Mouse (Mus musculus) MEL (cell line): ENCODE results near the gene Ehmt2. TPM values are rescaled to one million over a fixed set of nuclear protein-coding genes. Genes with fewer than 3 reads are reported as not detected.
A peak's percentile ranks its signal among the peaks of the same experiment; 100 is the strongest.

Experiments
- DNase-seq: peaks from one replicate; pipeline ENCODE4 v3.0.0; 2011; ENCODE audit warnings: low read depth, low spot score
- H3K27ac ChIP-seq: 2 replicates; pipeline ENCODE4 v1.5.1; 2012; ENCODE audit warnings: low read depth, mild to moderate bottlenecking, control low read depth, low read length, moderate library complexity; ENCODE audit not compliant: control insufficient read depth
- H3K27me3 ChIP-seq, 2 experiments: fragments of 150-350 bp in 1 of 2; sonication (generic) in 1 of 2; 2 replicates each; pipeline ENCODE4 v1.6.1; 2012; ENCODE audit warnings: low read length in 2 of 2, mild to moderate bottlenecking in 2 of 2, improper control_type of control experiment in 1 of 2, moderate library complexity in 1 of 2; ENCODE audit not compliant: insufficient read depth in 2 of 2, control insufficient read depth in 1 of 2
- H3K36me3 ChIP-seq, 2 experiments: 2 replicates each; pipeline ENCODE4 v1.6.1; 2012 to 2014; ENCODE audit warnings: low read length in 2 of 2, improper control_type of control experiment in 1 of 2, inconsistent platforms in 1 of 2, mild to moderate bottlenecking in 1 of 2; ENCODE audit not compliant: insufficient read depth in 2 of 2, control insufficient read depth in 1 of 2
- H3K4me1 ChIP-seq, 2 experiments: fragments of 150-350 bp in 1 of 2; sonication (generic) in 1 of 2; 2 replicates each; pipeline ENCODE4 v1.6.1; 2012; ENCODE audit warnings: low read length in 2 of 2, improper control_type of control experiment in 1 of 2, mild to moderate bottlenecking in 1 of 2; ENCODE audit not compliant: insufficient read depth in 2 of 2, control insufficient read depth in 1 of 2
- H3K4me3 ChIP-seq, 2 experiments: fragments of 150-350 bp in 1 of 2; sonication (generic) in 1 of 2; 2 replicates each; pipeline ENCODE4 v1.5.1; 2012; ENCODE audit warnings: low read depth in 2 of 2, low read length in 2 of 2, mild to moderate bottlenecking in 2 of 2, moderate library complexity in 2 of 2, control low read depth in 1 of 2, improper control_type of control experiment in 1 of 2; ENCODE audit not compliant: control insufficient read depth in 1 of 2, insufficient read depth in 1 of 2
- H3K79me2 ChIP-seq: 2 replicates; pipeline ENCODE4 v1.6.1; 2012; ENCODE audit warnings: mild to moderate bottlenecking, low read length, moderate library complexity; ENCODE audit not compliant: control insufficient read depth, poor library complexity, insufficient read depth
- H3K9ac ChIP-seq: 2 replicates; pipeline ENCODE4 v1.6.1; 2012; ENCODE audit warnings: low read depth, mild to moderate bottlenecking, control low read depth, low read length, moderate library complexity; ENCODE audit not compliant: control insufficient read depth, poor library complexity, severe bottlenecking
- H3K9me3 ChIP-seq: fragments of 150-350 bp; sonication (generic); replicated peaks from 2 replicates; pipeline ENCODE4 v1.6.1; 2012; ENCODE audit warnings: mild to moderate bottlenecking, low read length, improper control_type of control experiment, moderate library complexity; ENCODE audit not compliant: insufficient read depth
- CTCF ChIP-seq, 3 experiments: IDR thresholded peaks in 2 of 3; conservative IDR thresholded peaks in 1 of 3; 2 replicates each; pipeline ENCODE4 v1.5.1; 2011 to 2012; ENCODE audit warnings: low read length in 3 of 3, low read depth in 2 of 3, mild to moderate bottlenecking in 2 of 3, improper control_type of control experiment in 1 of 3, inconsistent platforms in 1 of 3, mixed read lengths in 1 of 3, moderate library complexity in 1 of 3; ENCODE audit not compliant: control insufficient read depth in 1 of 3, insufficient read depth in 1 of 3, poor library complexity in 1 of 3, severe bottlenecking in 1 of 3
- GABPA ChIP-seq: IDR thresholded peaks from 2 replicates; pipeline ENCODE4 v1.6.1; 2012; ENCODE audit warnings: low read depth, mild to moderate bottlenecking, inconsistent platforms, low read length, improper control_type of control experiment, moderate library complexity
- GATA1 ChIP-seq: IDR thresholded peaks from 2 replicates; pipeline ENCODE4 v1.6.1; 2011; ENCODE audit warnings: low read depth, low read length, improper control_type of control experiment
- KAT2A ChIP-seq: conservative IDR thresholded peaks from 2 replicates; pipeline ENCODE4 v1.6.1; 2012; ENCODE audit warnings: low read depth, low read length, improper control_type of control experiment, inconsistent platforms
- MAFK ChIP-seq: IDR thresholded peaks from 2 replicates; pipeline ENCODE4 v1.6.1; 2011; ENCODE audit warnings: low read depth, mild to moderate bottlenecking, low read length, improper control_type of control experiment, borderline replicate concordance
- MAZ ChIP-seq: IDR thresholded peaks from 2 replicates; pipeline ENCODE4 v1.6.1; 2012; ENCODE audit warnings: low read depth, mild to moderate bottlenecking, inconsistent platforms, low read length, improper control_type of control experiment
- MYB ChIP-seq: IDR thresholded peaks from 2 replicates; pipeline ENCODE4 v1.6.1; 2011; ENCODE audit warnings: mild to moderate bottlenecking, low read depth, low read length, improper control_type of control experiment
- NELFE ChIP-seq: IDR thresholded peaks from 2 replicates; pipeline ENCODE4 v1.6.1; 2011; ENCODE audit warnings: low read depth, low read length, improper control_type of control experiment
- NRF1 ChIP-seq: IDR thresholded peaks from 2 replicates; pipeline ENCODE4 v1.6.1; 2014; ENCODE audit warnings: low read depth, mild to moderate bottlenecking, inconsistent platforms, low read length, improper control_type of control experiment, moderate library complexity; ENCODE audit not compliant: poor library complexity, insufficient read depth, severe bottlenecking
- POLR2A ChIP-seq, 2 experiments: IDR thresholded peaks; 2 replicates each; pipeline ENCODE4 v1.6.1; 2011 to 2012; ENCODE audit warnings: low read length in 2 of 2, mild to moderate bottlenecking in 2 of 2, control low read depth in 1 of 2, improper control_type of control experiment in 1 of 2, low read depth in 1 of 2, moderate library complexity in 1 of 2; ENCODE audit not compliant: control insufficient read depth in 1 of 2, insufficient read depth in 1 of 2, poor library complexity in 1 of 2
- POLR2AphosphoS2 ChIP-seq: IDR thresholded peaks from 2 replicates; pipeline ENCODE4 v1.6.1; 2011; ENCODE audit warnings: low read length, improper control_type of control experiment
- POLR2AphosphoS5 ChIP-seq: IDR thresholded peaks from 2 replicates; pipeline ENCODE4 v1.6.1; 2012; ENCODE audit warnings: low read depth, borderline replicate concordance, mild to moderate bottlenecking, inconsistent platforms, low read length, moderate library complexity, mixed read lengths
- RAD21 ChIP-seq: IDR thresholded peaks from 2 replicates; pipeline ENCODE4 v1.6.1; 2011; ENCODE audit warnings: mild to moderate bottlenecking, low read depth, low read length, improper control_type of control experiment
- RCOR1 ChIP-seq: IDR thresholded peaks from 2 replicates; pipeline ENCODE4 v1.6.1; 2012; ENCODE audit warnings: low read depth, mild to moderate bottlenecking, inconsistent platforms, low read length, improper control_type of control experiment
- SMC3 ChIP-seq: IDR thresholded peaks from 2 replicates; pipeline ENCODE4 v1.6.1; 2011; ENCODE audit warnings: low read depth, low read length, improper control_type of control experiment
- TAL1 ChIP-seq: IDR thresholded peaks from 2 replicates; pipeline ENCODE4 v1.6.1; 2012; ENCODE audit warnings: mild to moderate bottlenecking, inconsistent platforms, low read length, moderate library complexity, mixed read lengths
- TBP ChIP-seq: IDR thresholded peaks from 2 replicates; pipeline ENCODE4 v1.8.0; 2011; ENCODE audit warnings: low read depth, low read length, improper control_type of control experiment
- TCF12 ChIP-seq: IDR thresholded peaks from 2 replicates; pipeline ENCODE4 v1.6.1; 2014; ENCODE audit warnings: low read depth, mild to moderate bottlenecking, inconsistent platforms, low read length, improper control_type of control experiment, moderate library complexity
- USF1 ChIP-seq: IDR thresholded peaks from 2 replicates; pipeline ENCODE4 v1.6.1; 2014; ENCODE audit warnings: low read depth, mild to moderate bottlenecking, inconsistent platforms, low read length, improper control_type of control experiment, moderate library complexity
- USF2 ChIP-seq, 2 experiments: IDR thresholded peaks; 2 replicates each; pipeline ENCODE4 v1.6.1; 2011 to 2012; ENCODE audit warnings: improper control_type of control experiment in 2 of 2, low read length in 2 of 2, borderline replicate concordance in 1 of 2, inconsistent platforms in 1 of 2, low read depth in 1 of 2, mild to moderate bottlenecking in 1 of 2; ENCODE audit not compliant: insufficient read depth in 1 of 2
- polyA plus RNA-seq, 2 experiments: library from polyadenylated mRNA; stranded (reverse) in 1 of 2; unstranded in 1 of 2; fragments of >175 nt in 1 of 2; fragments of >200 nt in 1 of 2; gene quantifications; 2 replicates each; pipeline versions ENCODE4 v1.2.1 to v1.2.4; 2012; ENCODE audit warnings: low replicate concordance in 2 of 2, low read depth in 1 of 2; ENCODE audit not compliant: insufficient read length in 2 of 2, insufficient read depth in 1 of 2, missing spikeins in 1 of 2
- total RNA-seq: library from RNA; depleted of rRNA; stranded (reverse); fragments of 300-350 nt; gene quantifications from 2 replicates; pipeline ENCODE4 v1.2.3, GENCODE M21; 2012

The Ehmt2 gene
- total and polyA plus RNA-seq, 3 experiments, result 66.6 to 113 TPM; not detected in 1

DNA sequence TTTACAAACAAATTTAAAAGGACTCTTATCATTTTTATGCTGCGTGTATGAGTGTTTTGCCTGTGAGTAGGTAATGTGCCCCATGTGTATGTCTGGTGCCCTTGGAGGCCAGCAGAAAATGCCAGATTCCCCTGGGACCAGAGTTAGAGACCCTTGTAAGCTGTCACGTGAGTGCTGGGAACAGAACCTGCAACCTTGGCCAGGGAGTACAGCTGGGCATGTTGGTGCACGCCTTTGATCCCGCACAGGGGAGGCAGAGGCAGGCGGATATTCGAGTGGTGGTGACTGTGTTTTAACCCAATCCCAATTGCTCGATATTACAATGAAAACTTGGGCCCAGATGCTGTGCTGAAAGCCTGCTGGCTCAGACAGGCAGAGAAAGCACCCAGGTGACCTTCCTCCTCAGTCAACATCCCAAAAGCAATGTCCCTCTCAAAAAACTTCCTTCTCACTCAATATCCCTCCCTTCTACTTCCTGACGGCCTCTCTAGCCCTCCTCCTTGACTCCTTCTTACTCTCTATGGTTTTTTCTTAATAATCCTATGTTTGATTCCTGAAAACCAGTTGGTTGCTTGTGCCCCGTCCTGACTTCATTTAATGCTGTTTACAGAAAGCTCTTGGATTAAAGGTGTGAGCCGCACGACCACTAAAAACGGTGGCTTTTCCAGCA, 8.1 kb upstream of the Ehmt2 start:
- Histone ChIP-seq H3K27me3 (no peaks in the 10 kb centered on the region), H3K9ac (no peak overlapping the region), H3K79me2 (peaks cover 8% of the 10 kb centered on the region), H3K4me1 (peaks cover 0 to 6% of the 10 kb centered on the region in 2 experiments; a peak in 2 of 4 replicates), H3K9me3 (no peaks in the 10 kb centered on the region), H3K36me3 (peaks cover 0 to 2% of the 10 kb centered on the region in 2 experiments; a peak in 1 of 4 replicates), H3K4me3 (no peak overlapping the region), H3K27ac (no peak overlapping the region)
- no peak for DNase-seq
- no peak for TF ChIP-seq NRF1
- no peak for TF ChIP-seq MYB
- no peak for TF ChIP-seq GATA1
- no peak for TF ChIP-seq RCOR1
- no peak for TF ChIP-seq SMC3
- no peak for TF ChIP-seq MAZ
- TF ChIP-seq TAL1, result no peak
- TF ChIP-seq CTCF (IDR thresholded peaks at IDR 0.05 in 2 of 3, conservative IDR thresholded peaks at IDR 0.05 in 1 of 3; ENCODE audit: control insufficient read depth in 1 of 3, insufficient read depth in 1 of 3, low read depth in 2 of 3, low read length in 3 of 3, poor library complexity in 1 of 3, severe bottlenecking in 1 of 3), result no peak
- no peak for TF ChIP-seq TCF12
- TF ChIP-seq TBP, result no peak
- TF ChIP-seq MAFK, result no peak
- TF ChIP-seq USF1, result no peak
- TF ChIP-seq NELFE, result no peak
- TF ChIP-seq POLR2AphosphoS2, result no peak
- no peak for TF ChIP-seq POLR2AphosphoS5
- TF ChIP-seq KAT2A, result no peak
- TF ChIP-seq POLR2A (IDR thresholded peaks at IDR 0.05; ENCODE audit: control insufficient read depth in 1 of 2, insufficient read depth in 1 of 2, low read depth in 1 of 2, low read length in 2 of 2, poor library complexity in 1 of 2), result no peak
- no peak for TF ChIP-seq USF2 (IDR thresholded peaks at IDR 0.05; ENCODE audit: borderline replicate concordance in 1 of 2, insufficient read depth in 1 of 2, low read depth in 1 of 2, low read length in 2 of 2)

DNA sequence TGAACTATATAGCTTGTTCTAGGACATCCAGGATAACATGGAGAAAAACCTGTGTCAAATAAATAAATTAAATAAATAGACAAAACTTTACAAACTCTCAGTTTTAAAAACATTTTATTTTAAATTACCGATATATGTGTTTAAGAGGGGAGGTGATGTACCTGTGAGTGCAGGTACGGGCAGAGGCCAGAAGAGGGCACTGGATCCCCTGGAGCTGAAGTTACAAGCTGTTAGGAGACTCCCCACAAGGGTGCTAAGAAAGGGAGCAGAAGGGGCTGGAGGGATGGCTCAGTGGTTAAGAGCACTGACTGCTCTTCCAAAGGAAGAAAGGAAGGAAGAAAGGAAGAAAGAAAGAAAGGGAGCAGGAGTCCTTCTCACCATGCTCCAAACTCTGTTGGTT, 6.9 kb upstream of the Ehmt2 start:
- H3K27ac ChIP-seq, result no peak overlapping the region
- H3K36me3 ChIP-seq, result peaks cover 0 to 5% of the 10 kb centered on the region in 2 experiments; a peak in 2 of 4 replicates
- peaks cover 8% of the 10 kb centered on the region for H3K79me2 ChIP-seq
- no peaks in the 10 kb centered on the region for H3K27me3 ChIP-seq
- H3K9me3 ChIP-seq, result no peaks in the 10 kb centered on the region
- H3K4me3 ChIP-seq, result no peak overlapping the region
- H3K9ac ChIP-seq, result no peak overlapping the region
- DNase-seq, result peak; percentile 53
- H3K4me1 ChIP-seq, result peaks cover 0 to 9% of the 10 kb centered on the region in 2 experiments; a peak in 2 of 4 replicates
- TF ChIP-seq GABPA (no peak), SMC3 (peak; percentile 27; the same call in 1 of the 2 replicates), CTCF (IDR thresholded peaks at IDR 0.05 in 2 of 3, conservative IDR thresholded peaks at IDR 0.05 in 1 of 3; ENCODE audit: control insufficient read depth in 1 of 3, insufficient read depth in 1 of 3, low read depth in 2 of 3, low read length in 3 of 3, poor library complexity in 1 of 3, severe bottlenecking in 1 of 3) (peak; percentile 36 to 58 (median 42)), RAD21 (peak; percentile 32)
